ENCODE assay signal across 8 mouse cellular contexts in genomic region chr4:135987714-135988113, GRCm38 (mm10). TPM values are rescaled to one million over a fixed set of nuclear protein-coding genes. Genes with fewer than 3 reads are reported as not detected.
DNase-seq lines count a peak whose midpoint lies in the region; ATAC-seq lines count a peak whose summit lies in the region.

No protein-coding gene starts in this region.

- 64% methylated on average over 9 of the region's 9 CpGs for WGBS in heart, embryonic 15.5 days
- 74% methylated on average over 9 of the region's 9 CpGs for WGBS in hindbrain, embryonic 10.5 days
- 76% methylated on average over 9 of the region's 9 CpGs for WGBS in midbrain, embryonic 11.5 days

- peaks cover 12% of the 10 kb centered on the region for H3K4me1 ChIP-seq in heart, embryonic 15.5 days (replicated peaks)
- peaks cover 3% of the 10 kb centered on the region; the same call in 1 of the 2 replicates for H3K4me1 ChIP-seq in brown adipose tissue, adult 24 weeks (ENCODE audit: control insufficient read depth, insufficient read depth, insufficient read length, low read length)
- peaks cover 30% of the 10 kb centered on the region for H3K4me1 ChIP-seq in hindbrain, embryonic 10.5 days (replicated peaks)
- peaks cover 10% of the 10 kb centered on the region for H3K4me1 ChIP-seq in midbrain, embryonic 11.5 days (ENCODE audit: control insufficient read depth, insufficient read depth, low read length)

- DNase-seq in heart, adult 18-20 months, result no peak
- DNase-seq in hindbrain, embryonic 10.5 days (ENCODE audit: low spot score), result no peak
- peak; percentile 82 for DNase-seq in midbrain, embryonic 11.5 days (ENCODE audit: low spot score, missing footprints)
- DNase-seq in adrenal gland, adult 18-20 months (ENCODE audit: low spot score in 2 of 2), result no peak
- DNase-seq in ovary, postnatal 10 days (ENCODE audit: low spot score), result no peak
- DNase-seq in thymus, postnatal 4 days, result no peak

- no peak for ATAC-seq in heart, embryonic 15.5 days (replicated peaks; ENCODE audit: insufficient number of reproducible peaks, insufficient read depth, low FRiP score, low read depth)
- no peak for ATAC-seq in midbrain, embryonic 11.5 days (ENCODE audit: low FRiP score)

- H3K27ac ChIP-seq in heart, embryonic 15.5 days, result peak overlapping the region; percentile 87; the same call in 1 of the 2 replicates
- H3K27ac ChIP-seq in brown adipose tissue, adult 24 weeks (replicated peaks; ENCODE audit: low read depth, low read length), result no peak overlapping the region
- peak overlapping the region; percentile 95 for H3K27ac ChIP-seq in hindbrain, embryonic 10.5 days
- no peak overlapping the region; the same call in 1 of the 2 replicates for H3K27ac ChIP-seq in midbrain, embryonic 11.5 days (ENCODE audit: low read depth, low read length)

- no peaks in the 10 kb centered on the region for H3K27me3 ChIP-seq in heart, embryonic 15.5 days
- no peaks in the 10 kb centered on the region for H3K27me3 ChIP-seq in hindbrain, embryonic 10.5 days (ENCODE audit: insufficient read depth, poor library complexity, severe bottlenecking)
- no peaks in the 10 kb centered on the region for H3K27me3 ChIP-seq in midbrain, embryonic 11.5 days (ENCODE audit: control insufficient read depth, insufficient read depth, low read length)

- H3K9ac ChIP-seq in heart, embryonic 15.5 days, result peak overlapping the region; percentile 92
- H3K9ac ChIP-seq in midbrain, embryonic 11.5 days (ENCODE audit: low read length), result peak overlapping the region; percentile 94

- peaks cover 24% of the 10 kb centered on the region; the same call in 1 of the 2 replicates for H3K36me3 ChIP-seq in heart, embryonic 15.5 days
- peaks cover 30% of the 10 kb centered on the region for H3K36me3 ChIP-seq in hindbrain, embryonic 10.5 days
- H3K36me3 ChIP-seq in midbrain, embryonic 11.5 days (ENCODE audit: control insufficient read depth, insufficient read depth, low read length), result peaks cover 7% of the 10 kb centered on the region; the same call in 1 of the 2 replicates

- peak overlapping the region; percentile 87 for H3K4me2 ChIP-seq in heart, embryonic 15.5 days
- H3K4me2 ChIP-seq in midbrain, embryonic 11.5 days, result peak overlapping the region; percentile 64

- peak overlapping the region; percentile 80 for H3K4me3 ChIP-seq in heart, embryonic 15.5 days
- peak overlapping the region; percentile 76; the same call in 1 of the 2 replicates for H3K4me3 ChIP-seq in brown adipose tissue, adult 24 weeks (ENCODE audit: insufficient read depth, low read depth, low read length)
- peak overlapping the region; percentile 95 for H3K4me3 ChIP-seq in hindbrain, embryonic 10.5 days
- H3K4me3 ChIP-seq in midbrain, embryonic 11.5 days (ENCODE audit: low read depth, low read length), result peak overlapping the region; percentile 96

- H3K9me3 ChIP-seq in heart, embryonic 15.5 days (replicated peaks), result no peaks in the 10 kb centered on the region
- no peaks in the 10 kb centered on the region for H3K9me3 ChIP-seq in hindbrain, embryonic 10.5 days
- H3K9me3 ChIP-seq in midbrain, embryonic 11.5 days (ENCODE audit: control insufficient read depth, low read length), result no peaks in the 10 kb centered on the region

RNA-seq across cellular contexts. Expression of gene Pithd1, which starts 0.7 kb away (rescaled TPM):
- 34.0 and 57.7 TPM in 2 replicates for polyA plus RNA-seq in heart, embryonic 15.5 days (2015; fragmentation: Nextera tagmentation; extraction: Ambion mirVana)
- total RNA-seq in heart, adult 18-20 months (2021), result 10 to 100 TPM; 22.1 to 25.1 TPM
- 20.3 and 31.3 TPM in 2 replicates for polyA plus RNA-seq in brown adipose tissue, adult 24 weeks (2012; ENCODE audit: insufficient read depth, insufficient read length, missing spikeins)
- polyA plus RNA-seq in hindbrain, embryonic 10.5 days (2016; fragmentation: Nextera tagmentation; extraction: Ambion mirVana), result 60.7 and 61.2 TPM in 2 replicates
- 64.8 and 65.8 TPM in 2 replicates for polyA plus RNA-seq in midbrain, embryonic 11.5 days (2014; fragmentation: Nextera tagmentation; extraction: Ambion mirVana)
- total RNA-seq in adrenal gland, adult 18-20 months (2021), result 10 to 100 TPM; 29.4 to 31.4 TPM

RNA-seq across cellular contexts. Expression of gene Lypla2, which starts 15.3 kb away (rescaled TPM):
- polyA plus RNA-seq in heart, embryonic 15.5 days (2015; fragmentation: Nextera tagmentation; extraction: Ambion mirVana), result 59.6 and 79.0 TPM in 2 replicates
- total RNA-seq in heart, adult 18-20 months (2021), result 10 to 100 TPM; 36.6 to 37.8 TPM
- polyA plus RNA-seq in brown adipose tissue, adult 24 weeks (2012; ENCODE audit: insufficient read depth, insufficient read length, missing spikeins), result 29.3 and 29.8 TPM in 2 replicates
- 213 and 223 TPM in 2 replicates for polyA plus RNA-seq in hindbrain, embryonic 10.5 days (2016; fragmentation: Nextera tagmentation; extraction: Ambion mirVana)
- 136 and 144 TPM in 2 replicates for polyA plus RNA-seq in midbrain, embryonic 11.5 days (2014; fragmentation: Nextera tagmentation; extraction: Ambion mirVana)
- total RNA-seq in adrenal gland, adult 18-20 months (2021), result 10 to 100 TPM; 71.4 to 71.5 TPM

RNA-seq across cellular contexts. Expression of gene Gale, which starts 24.2 kb away (rescaled TPM):
- 17.6 and 24.8 TPM in 2 replicates for polyA plus RNA-seq in heart, embryonic 15.5 days (2015; fragmentation: Nextera tagmentation; extraction: Ambion mirVana)
- total RNA-seq in heart, adult 18-20 months (2021), result 1 to 10 TPM; 1.8 to 2.7 TPM
- polyA plus RNA-seq in brown adipose tissue, adult 24 weeks (2012; ENCODE audit: insufficient read depth, insufficient read length, missing spikeins), result 40.3 and 53.3 TPM in 2 replicates
- 48.5 and 49.7 TPM in 2 replicates for polyA plus RNA-seq in hindbrain, embryonic 10.5 days (2016; fragmentation: Nextera tagmentation; extraction: Ambion mirVana)
- polyA plus RNA-seq in midbrain, embryonic 11.5 days (2014; fragmentation: Nextera tagmentation; extraction: Ambion mirVana), result 25.6 and 27.0 TPM in 2 replicates
- 10 to 100 TPM; 18.2 to 43.2 TPM for total RNA-seq in adrenal gland, adult 18-20 months (2021)

RNA-seq across cellular contexts. Expression of gene Eloa, which starts 33.8 kb away (rescaled TPM):
- polyA plus RNA-seq in heart, embryonic 15.5 days (2015; fragmentation: Nextera tagmentation; extraction: Ambion mirVana), result 27.3 and 31.4 TPM in 2 replicates
- total RNA-seq in heart, adult 18-20 months (2021), result 10 to 100 TPM; 33.8 to 34.4 TPM
- 28.3 and 33.8 TPM in 2 replicates for polyA plus RNA-seq in brown adipose tissue, adult 24 weeks (2012; ENCODE audit: insufficient read depth, insufficient read length, missing spikeins)
- polyA plus RNA-seq in hindbrain, embryonic 10.5 days (2016; fragmentation: Nextera tagmentation; extraction: Ambion mirVana), result 31.0 and 33.0 TPM in 2 replicates
- polyA plus RNA-seq in midbrain, embryonic 11.5 days (2014; fragmentation: Nextera tagmentation; extraction: Ambion mirVana), result 42.8 and 43.6 TPM in 2 replicates
- 10 to 100 TPM; 41.4 to 41.7 TPM for total RNA-seq in adrenal gland, adult 18-20 months (2021)

RNA-seq across cellular contexts. Expression of gene Hmgcl, which starts 41.5 kb away (rescaled TPM):
- 80.2 and 82.4 TPM in 2 replicates for polyA plus RNA-seq in heart, embryonic 15.5 days (2015; fragmentation: Nextera tagmentation; extraction: Ambion mirVana)
- total RNA-seq in heart, adult 18-20 months (2021), result 10 to 100 TPM; 87.3 to 91.7 TPM
- polyA plus RNA-seq in brown adipose tissue, adult 24 weeks (2012; ENCODE audit: insufficient read depth, insufficient read length, missing spikeins), result 45.1 and 79.9 TPM in 2 replicates
- 60.3 and 61.4 TPM in 2 replicates for polyA plus RNA-seq in hindbrain, embryonic 10.5 days (2016; fragmentation: Nextera tagmentation; extraction: Ambion mirVana)
- 55.1 and 62.9 TPM in 2 replicates for polyA plus RNA-seq in midbrain, embryonic 11.5 days (2014; fragmentation: Nextera tagmentation; extraction: Ambion mirVana)
- total RNA-seq in adrenal gland, adult 18-20 months (2021), result 10 to 100 TPM; 53.2 to 62.3 TPM

Comparison
In these comparisons a context has a peak if more than half of its experiments do, and no peak if none do; other contexts are left out.
1. H3K27ac ChIP-seq: peak in heart, embryonic 15.5 days (single experiment) and hindbrain, embryonic 10.5 days (single experiment); none in brown adipose tissue, adult 24 weeks (single experiment) and midbrain, embryonic 11.5 days (single experiment).
2. Peak in every context shown above with its lines, with median percentiles within 50 percentile points of each other: H3K4me3 ChIP-seq.